Mouse (Mus musculus) limb, embryonic 13.5 days (tissue): ENCODE measurements around the gene St6galnac5. TPM values are rescaled to one million over a fixed set of nuclear protein-coding genes. Genes with fewer than 3 reads are reported as not detected.

Source experiments
- ATAC-seq: fragments of 200-750 bp; cut with Nextera tagmentation; 2 replicates; pipeline ENCODE4 v1.8.0; 2017; ENCODE audit warnings: low read depth, moderate number of reproducible peaks, moderate TSS enrichment; ENCODE audit not compliant: low FRiP score
- H3K27ac ChIP-seq: fragments of 300-500 bp; sonication (generic); 2 replicates; pipeline ENCODE4 v1.5.1; 2015; ENCODE audit warnings: inconsistent platforms, mild to moderate bottlenecking, moderate library complexity
- H3K27me3 ChIP-seq: fragments of 300-500 bp; sonication (generic); 2 replicates; pipeline ENCODE4 v1.6.1; 2015; ENCODE audit warnings: mild to moderate bottlenecking, inconsistent platforms
- H3K36me3 ChIP-seq: fragments of 300-500 bp; sonication (generic); 2 replicates; pipeline ENCODE4 v1.6.1; 2015; ENCODE audit warnings: inconsistent platforms, mild to moderate bottlenecking, moderate library complexity
- H3K4me1 ChIP-seq: fragments of 300-500 bp; sonication (generic); 2 replicates; pipeline ENCODE4 v1.6.1; 2015; ENCODE audit warnings: inconsistent platforms
- H3K4me2 ChIP-seq: fragments of 300-500 bp; sonication (generic); replicated peaks from 2 replicates; pipeline ENCODE4 v1.6.1; 2015; ENCODE audit warnings: inconsistent platforms, mild to moderate bottlenecking, moderate library complexity
- H3K4me3 ChIP-seq: fragments of 300-500 bp; sonication (generic); 2 replicates; pipeline ENCODE4 v1.5.1; 2015; ENCODE audit warnings: moderate library complexity, mild to moderate bottlenecking, inconsistent platforms
- H3K9ac ChIP-seq: fragments of 300-500 bp; sonication (generic); 2 replicates; pipeline ENCODE4 v1.6.1; 2015; ENCODE audit warnings: mild to moderate bottlenecking, inconsistent platforms
- H3K9me3 ChIP-seq: fragments of 300-500 bp; sonication (generic); 2 replicates; pipeline ENCODE4 v1.6.1; 2016; ENCODE audit warnings: inconsistent platforms
- WGBS: fragments of 180-500 bp; shearing (Covaris S2); methylation state at CpG from one replicate; pipeline ENCODE4 v1.1.7; 2015; 5-methylcytosine and 5-hydroxymethylcytosine counted together
- polyA plus RNA-seq: library from polyadenylated mRNA; unstranded; fragments of >200 nt; fragmentation: Nextera tagmentation; extraction: Ambion mirVana; gene quantifications from 2 replicates; pipeline ENCODE4 v1.2.1, GENCODE M21; 2015

St6galnac5 gene
- polyA plus RNA-seq, 1 experiment from 2014 or later: 2.0 TPM

DNA sequence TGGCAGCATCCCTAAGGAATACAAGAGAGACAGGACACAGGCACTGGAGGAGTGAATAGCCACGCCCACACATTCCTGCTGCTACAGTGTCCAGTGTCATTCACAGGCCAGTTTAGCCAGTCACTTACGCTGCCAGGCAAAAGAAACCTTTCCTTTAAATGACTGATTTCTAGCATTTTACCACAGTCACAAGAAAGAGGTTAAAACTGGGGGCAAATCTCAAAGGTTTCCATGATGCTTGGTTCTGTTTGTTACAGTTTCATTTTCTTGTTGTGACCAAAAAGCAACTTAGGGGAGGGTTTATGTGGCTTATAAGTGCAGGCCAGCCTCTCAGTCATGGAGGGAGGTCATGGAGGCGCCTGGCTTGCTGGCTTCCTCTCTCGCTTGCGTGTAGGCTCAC lies 74.4 kb downstream of the St6galnac5 start:
- H3K9ac ChIP-seq: no peak overlapping the region
- no peaks in the 10 kb centered on the region for H3K4me1 ChIP-seq
- no peaks in the 10 kb centered on the region for H3K9me3 ChIP-seq
- H3K36me3 ChIP-seq: no peaks in the 10 kb centered on the region
- H3K4me3 ChIP-seq: no peak overlapping the region
- H3K27ac ChIP-seq: no peak overlapping the region
- WGBS: 77% methylated on average over 5 of the region's 5 CpGs
- no peaks in the 10 kb centered on the region for H3K27me3 ChIP-seq
- no peak overlapping the region for H3K4me2 ChIP-seq
- no peak for ATAC-seq

DNA sequence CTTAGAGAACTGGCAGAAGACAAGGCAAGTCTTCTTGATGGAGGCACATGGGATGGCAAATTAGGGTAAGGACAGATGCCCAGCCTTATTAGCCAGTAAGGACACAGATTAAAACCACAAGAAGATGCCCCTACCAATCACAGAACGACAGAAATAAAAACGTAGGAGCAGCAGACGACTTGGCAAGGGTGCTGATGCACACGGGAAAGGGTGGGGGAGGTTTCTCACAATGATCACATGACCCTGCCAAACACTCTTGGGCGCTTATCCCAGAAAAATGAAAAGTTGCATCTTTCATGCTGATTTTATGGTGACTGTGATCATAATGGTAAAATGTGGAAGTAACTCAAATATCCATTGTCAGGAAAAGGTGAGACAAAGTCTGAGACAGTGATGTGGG lies 75.0 kb downstream of the St6galnac5 start:
- H3K9ac ChIP-seq: no peak overlapping the region
- H3K36me3 ChIP-seq: no peaks in the 10 kb centered on the region
- H3K4me2 ChIP-seq: no peak overlapping the region
- H3K4me3 ChIP-seq: no peak overlapping the region
- no peaks in the 10 kb centered on the region for H3K27me3 ChIP-seq
- H3K27ac ChIP-seq: no peak overlapping the region
- no peak for ATAC-seq
- no peaks in the 10 kb centered on the region for H3K4me1 ChIP-seq
- WGBS: 76% methylated on average over 5 of the region's 5 CpGs
- H3K9me3 ChIP-seq: no peaks in the 10 kb centered on the region

DNA sequence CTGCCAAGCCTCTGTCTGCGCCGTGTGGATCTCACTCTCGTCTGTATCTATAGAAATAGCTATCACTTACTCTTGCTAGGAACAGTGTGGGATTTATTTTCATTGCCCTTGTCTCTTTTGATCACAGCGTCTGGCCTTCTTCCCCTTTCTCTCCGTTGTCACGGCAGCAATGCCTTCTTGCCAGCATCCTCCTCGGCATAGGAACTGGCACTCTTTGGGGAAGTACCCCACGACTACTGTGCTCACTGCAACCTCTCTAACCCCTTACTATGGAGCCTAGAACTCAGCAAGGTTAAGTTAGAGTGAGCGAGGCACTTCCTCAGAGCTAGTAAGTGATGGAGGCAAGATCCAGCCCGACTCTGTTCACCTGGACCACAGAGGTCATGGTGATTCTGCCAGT lies 76.2 kb downstream of the St6galnac5 start:
- Histone ChIP-seq H3K9me3 (no peaks in the 10 kb centered on the region), H3K9ac (no peak overlapping the region), H3K4me1 (no peaks in the 10 kb centered on the region), H3K4me3 (no peak overlapping the region), H3K27ac (no peak overlapping the region), H3K36me3 (no peaks in the 10 kb centered on the region), H3K4me2 (no peak overlapping the region), H3K27me3 (no peaks in the 10 kb centered on the region)
- ATAC-seq: no peak
- WGBS: 64% methylated on average over 10 of the region's 10 CpGs

DNA sequence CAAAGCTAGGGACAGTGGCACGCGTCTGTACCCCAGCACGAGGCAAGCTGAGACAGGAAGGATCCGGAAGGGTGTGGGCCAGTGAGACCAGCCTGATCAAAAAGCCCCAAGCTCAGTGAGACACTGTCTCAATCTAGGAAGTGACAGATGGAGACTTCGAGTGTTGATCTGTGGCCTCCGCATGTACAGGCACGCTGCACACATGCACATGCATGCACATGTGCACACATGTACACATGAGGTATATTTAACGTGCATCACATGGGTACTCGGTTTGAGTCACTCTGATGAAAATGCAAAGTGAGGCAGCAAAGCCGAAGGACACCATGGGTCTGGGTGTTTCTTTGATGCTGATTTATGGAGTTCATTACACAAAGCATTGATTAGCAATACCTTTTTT lies 77.0 kb downstream of the St6galnac5 start:
- H3K4me2 ChIP-seq: no peak overlapping the region
- H3K27ac ChIP-seq: no peak overlapping the region
- WGBS: 86% methylated on average over 10 of the region's 10 CpGs
- H3K4me1 ChIP-seq: no peaks in the 10 kb centered on the region
- no peaks in the 10 kb centered on the region for H3K36me3 ChIP-seq
- no peaks in the 10 kb centered on the region for H3K9me3 ChIP-seq
- H3K9ac ChIP-seq: no peak overlapping the region
- no peak overlapping the region for H3K4me3 ChIP-seq
- no peak for ATAC-seq
- H3K27me3 ChIP-seq: no peaks in the 10 kb centered on the region

DNA sequence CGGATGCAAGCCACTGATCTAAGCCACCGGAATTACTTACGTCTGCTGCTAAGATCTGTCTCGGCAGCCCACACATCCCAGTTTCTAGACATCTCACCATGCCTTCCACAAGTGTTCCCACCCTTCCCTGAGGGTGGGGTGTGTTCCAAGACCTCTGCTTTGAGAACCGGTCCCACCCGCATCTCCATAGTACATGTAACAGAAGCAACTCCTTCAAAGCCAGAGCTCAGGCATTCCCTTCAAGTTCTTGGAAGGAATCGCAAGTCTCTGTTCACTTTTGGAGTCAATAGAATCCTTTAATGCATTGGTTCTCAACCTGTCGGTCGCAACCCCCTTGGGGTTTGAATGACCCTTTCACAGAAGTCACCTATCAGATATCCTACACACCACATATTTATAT lies 83.1 kb downstream of the St6galnac5 start:
- no peak overlapping the region for H3K4me3 ChIP-seq
- no peaks in the 10 kb centered on the region for H3K4me1 ChIP-seq
- H3K9me3 ChIP-seq: no peaks in the 10 kb centered on the region
- no peak overlapping the region for H3K27ac ChIP-seq
- no peaks in the 10 kb centered on the region for H3K27me3 ChIP-seq
- WGBS: 90% methylated on average over 9 of the region's 9 CpGs
- H3K36me3 ChIP-seq: no peaks in the 10 kb centered on the region
- no peak for ATAC-seq
- H3K9ac ChIP-seq: no peak overlapping the region
- H3K4me2 ChIP-seq: no peak overlapping the region

DNA sequence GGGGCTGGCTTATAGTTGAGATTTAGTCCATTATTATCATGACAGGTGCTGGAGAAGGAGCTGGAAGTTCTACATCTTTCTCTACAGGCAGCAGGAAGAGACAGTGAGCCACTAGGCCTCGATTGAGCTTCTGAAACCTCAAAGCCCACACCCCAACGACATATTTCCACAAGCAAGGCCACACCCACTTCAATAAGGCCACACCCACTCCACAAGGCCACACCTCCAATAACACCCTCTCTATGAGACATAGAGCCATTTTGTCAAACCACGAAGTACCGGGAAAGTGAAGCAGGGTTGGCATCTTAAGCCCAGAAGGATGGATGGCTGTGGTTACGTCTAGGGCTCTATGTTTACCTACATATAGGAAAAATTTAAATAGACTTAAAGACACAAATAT lies 84.8 kb downstream of the St6galnac5 start:
- ATAC-seq: no peak
- Histone ChIP-seq H3K27me3 (no peaks in the 10 kb centered on the region), H3K9ac (no peak overlapping the region), H3K4me3 (no peak overlapping the region), H3K27ac (no peak overlapping the region), H3K9me3 (no peaks in the 10 kb centered on the region), H3K36me3 (no peaks in the 10 kb centered on the region), H3K4me1 (no peaks in the 10 kb centered on the region), H3K4me2 (no peak overlapping the region)
- WGBS: 82% methylated on average over 5 of the region's 5 CpGs

DNA sequence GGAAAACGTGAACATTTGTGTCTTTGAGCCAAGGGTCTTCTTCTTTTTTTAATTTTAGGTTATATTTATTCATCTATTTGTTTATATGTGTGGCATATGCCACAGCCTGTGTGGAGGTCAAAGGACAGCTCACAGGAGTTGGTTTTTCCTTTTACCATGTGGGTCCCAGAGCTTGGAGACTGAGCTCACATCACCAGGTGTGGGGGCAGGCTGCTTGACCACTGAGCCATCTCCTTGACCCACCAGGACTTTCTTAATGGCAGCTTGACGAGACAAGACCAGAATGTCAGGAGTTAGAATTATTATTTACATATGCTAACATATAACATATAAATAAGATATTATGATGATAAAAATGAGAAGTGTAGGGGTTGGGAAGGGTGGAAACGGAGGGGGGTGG lies 85.9 kb downstream of the St6galnac5 start:
- H3K9me3 ChIP-seq: no peaks in the 10 kb centered on the region
- no peak for ATAC-seq
- no peak overlapping the region for H3K4me3 ChIP-seq
- no peaks in the 10 kb centered on the region for H3K27me3 ChIP-seq
- H3K4me1 ChIP-seq: no peaks in the 10 kb centered on the region
- no peak overlapping the region for H3K27ac ChIP-seq
- H3K4me2 ChIP-seq: no peak overlapping the region
- H3K36me3 ChIP-seq: no peaks in the 10 kb centered on the region
- H3K9ac ChIP-seq: no peak overlapping the region
- WGBS: 75% methylated on average over 3 of the region's 3 CpGs

DNA sequence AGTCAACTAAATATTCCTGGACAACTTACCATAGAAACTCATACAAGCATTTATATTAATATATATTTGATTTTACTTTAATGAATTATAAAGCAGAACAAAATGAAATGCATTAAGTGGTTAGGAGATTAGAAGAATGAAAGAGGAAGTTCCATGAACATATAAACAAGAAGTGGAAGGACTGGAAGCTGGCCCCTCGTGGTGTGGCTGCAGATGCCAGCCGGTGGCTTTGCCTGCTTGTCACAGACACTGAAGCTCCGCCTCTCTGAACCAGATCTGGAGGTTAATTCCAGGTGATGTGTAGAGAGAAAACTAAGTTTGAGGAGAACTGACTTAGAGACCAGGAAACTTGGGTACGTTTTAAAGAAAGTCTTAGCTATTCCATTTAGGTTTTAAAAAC lies 87.1 kb downstream of the St6galnac5 start:
- Histone ChIP-seq H3K4me1 (no peaks in the 10 kb centered on the region), H3K4me3 (no peak overlapping the region), H3K27me3 (no peaks in the 10 kb centered on the region), H3K27ac (no peak overlapping the region), H3K9ac (no peak overlapping the region), H3K9me3 (no peaks in the 10 kb centered on the region), H3K36me3 (no peaks in the 10 kb centered on the region), H3K4me2 (no peak overlapping the region)
- no peak for ATAC-seq
- 57% methylated on average over 4 of the region's 4 CpGs for WGBS

DNA sequence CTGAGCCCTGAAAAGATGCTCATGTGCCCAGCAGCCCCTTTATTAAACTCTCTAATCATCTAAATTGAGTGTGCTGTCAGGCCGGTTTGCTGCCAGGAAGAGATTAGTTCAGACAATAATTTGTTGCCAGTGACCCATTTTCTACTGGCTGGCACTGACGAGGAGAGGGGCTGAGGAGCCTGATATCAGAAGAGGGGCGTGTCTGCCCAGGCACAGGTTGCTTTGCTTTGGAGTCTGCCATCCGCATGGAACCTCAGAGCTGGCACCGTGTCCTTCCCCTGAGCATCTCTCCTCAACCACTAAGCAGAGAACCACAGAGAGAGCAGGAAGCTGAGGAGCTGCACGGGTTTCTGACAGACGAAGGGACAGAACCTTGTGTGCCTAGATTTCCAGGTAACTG lies 93.9 kb downstream of the St6galnac5 start:
- H3K27me3 ChIP-seq: peaks cover 3% of the 10 kb centered on the region; the same call in 1 of the 2 replicates
- no peak overlapping the region for H3K4me2 ChIP-seq
- H3K27ac ChIP-seq: no peak overlapping the region
- no peak for ATAC-seq
- H3K36me3 ChIP-seq: no peaks in the 10 kb centered on the region
- H3K4me3 ChIP-seq: no peak overlapping the region
- H3K4me1 ChIP-seq: no peaks in the 10 kb centered on the region
- H3K9me3 ChIP-seq: no peaks in the 10 kb centered on the region
- H3K9ac ChIP-seq: no peak overlapping the region
- WGBS: 74% methylated on average over 7 of the region's 7 CpGs

DNA sequence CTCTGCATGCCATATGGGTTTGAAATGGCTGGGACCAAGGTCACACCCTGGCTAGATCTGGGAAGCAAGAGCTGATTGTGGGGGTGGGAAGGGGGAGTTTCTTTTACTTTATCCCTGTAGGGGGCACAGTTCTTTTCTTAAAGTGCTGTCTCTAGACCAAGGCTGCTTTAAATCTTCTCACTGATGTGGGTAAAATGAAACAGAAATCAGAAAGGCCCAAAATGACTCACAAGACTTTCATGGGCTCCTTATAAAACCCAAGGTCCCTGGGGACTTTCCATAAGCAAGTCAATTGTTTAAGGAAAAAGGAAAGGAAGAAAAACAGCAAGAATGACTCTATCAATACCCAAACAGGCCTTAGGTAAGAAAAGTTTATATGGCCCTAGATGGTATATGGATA lies 95.3 kb downstream of the St6galnac5 start:
- Histone ChIP-seq H3K36me3 (no peaks in the 10 kb centered on the region), H3K4me1 (peaks cover 11% of the 10 kb centered on the region), H3K9ac (no peak overlapping the region), H3K9me3 (no peaks in the 10 kb centered on the region), H3K27me3 (peaks cover 6% of the 10 kb centered on the region; the same call in 1 of the 2 replicates), H3K27ac (no peak overlapping the region), H3K4me3 (no peak overlapping the region), H3K4me2 (no peak overlapping the region)
- no peak for ATAC-seq

DNA sequence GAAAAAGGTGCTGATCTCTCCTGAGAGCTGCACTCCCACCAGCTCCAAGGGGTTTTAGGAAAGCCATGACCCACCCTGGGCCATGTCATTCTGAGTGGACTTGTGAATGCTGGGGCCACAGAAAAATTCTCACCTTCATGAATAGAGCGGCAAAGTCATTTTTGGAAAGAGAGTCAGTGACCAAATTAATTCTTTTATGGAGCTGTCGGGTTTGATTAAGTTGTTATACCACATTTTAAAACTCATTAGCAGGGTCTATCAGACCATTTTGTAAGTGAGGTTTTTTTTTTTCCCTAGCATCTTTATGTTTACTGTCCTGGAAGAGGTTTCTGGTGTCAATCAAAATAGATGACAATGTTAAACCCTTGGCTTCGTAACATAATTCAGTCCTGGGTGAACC lies 98.5 kb downstream of the St6galnac5 start:
- 81% methylated on average over 3 of the region's 3 CpGs for WGBS
- H3K27ac ChIP-seq: no peak overlapping the region
- no peak overlapping the region for H3K9ac ChIP-seq
- peaks cover 6% of the 10 kb centered on the region; the same call in 1 of the 2 replicates for H3K27me3 ChIP-seq
- ATAC-seq: no peak
- no peak overlapping the region for H3K4me2 ChIP-seq
- H3K4me3 ChIP-seq: no peak overlapping the region
- no peaks in the 10 kb centered on the region for H3K36me3 ChIP-seq
- H3K4me1 ChIP-seq: peaks cover 22% of the 10 kb centered on the region
- no peaks in the 10 kb centered on the region for H3K9me3 ChIP-seq

DNA sequence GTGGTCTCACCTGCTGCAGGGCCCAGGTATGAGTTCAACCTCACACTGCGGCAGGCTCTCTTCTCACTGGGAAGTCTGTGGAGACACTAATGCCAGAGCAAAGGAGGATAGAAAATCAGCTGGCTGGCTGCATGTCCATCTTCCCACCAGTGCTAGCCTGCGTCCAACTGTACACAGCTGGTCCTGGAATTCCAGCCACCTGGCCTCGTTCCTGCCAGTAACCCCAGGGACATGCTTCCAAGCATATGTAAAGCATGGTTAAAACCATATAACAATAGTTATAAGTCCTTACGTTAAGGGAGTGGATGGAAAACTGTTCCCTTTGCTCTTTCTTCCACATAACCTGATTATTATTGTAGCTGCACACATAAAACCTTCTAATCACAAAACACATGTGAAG lies 100.3 kb downstream of the St6galnac5 start:
- no peak overlapping the region for H3K27ac ChIP-seq
- 38% methylated on average over 4 of the region's 4 CpGs for WGBS
- H3K9me3 ChIP-seq: no peaks in the 10 kb centered on the region
- H3K27me3 ChIP-seq: peaks cover 6% of the 10 kb centered on the region; the same call in 1 of the 2 replicates
- H3K4me3 ChIP-seq: no peak overlapping the region
- no peak overlapping the region for H3K9ac ChIP-seq
- ATAC-seq: peak; percentile 29; the same call in 1 of the 2 replicates
- peaks cover 22% of the 10 kb centered on the region for H3K4me1 ChIP-seq
- no peak overlapping the region for H3K4me2 ChIP-seq
- H3K36me3 ChIP-seq: no peaks in the 10 kb centered on the region

DNA sequence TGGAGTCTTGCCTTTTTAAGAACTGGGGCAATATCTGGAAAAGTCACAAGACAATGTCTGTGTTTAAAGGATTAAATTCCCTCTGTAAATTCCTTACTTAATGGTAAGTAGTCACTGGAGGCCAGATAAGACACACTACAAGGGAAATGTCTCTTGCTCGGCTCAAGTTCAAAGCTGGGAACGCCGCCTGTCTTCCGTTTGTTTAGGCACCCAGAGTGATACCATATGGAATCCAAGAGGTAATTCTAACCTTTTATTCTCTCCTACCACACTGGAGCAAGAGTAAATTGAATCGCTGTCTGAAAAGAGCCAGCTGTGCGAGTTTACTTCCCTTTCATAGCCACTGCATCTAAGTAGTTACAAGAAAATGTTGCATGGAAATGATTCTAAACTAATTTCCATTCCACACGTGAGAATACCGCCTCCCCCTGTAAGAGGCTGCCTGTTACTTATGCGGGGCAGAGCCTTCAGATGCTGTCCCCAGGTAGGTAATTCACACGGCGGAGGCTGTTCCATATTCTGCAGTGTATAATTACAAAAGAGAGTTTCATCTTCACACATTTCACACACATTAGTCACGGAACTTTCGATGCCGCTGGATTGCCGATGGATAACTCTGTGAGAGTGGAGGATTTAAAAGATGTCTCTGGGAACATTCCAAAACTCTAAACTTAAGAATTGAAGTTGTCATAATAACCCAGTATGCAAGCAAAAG lies 101.8 kb downstream of the St6galnac5 start:
- Histone ChIP-seq H3K27me3 (peaks cover 4% of the 10 kb centered on the region; the same call in 1 of the 2 replicates), H3K9ac (no peak overlapping the region), H3K4me3 (no peak overlapping the region), H3K9me3 (no peaks in the 10 kb centered on the region), H3K27ac (no peak overlapping the region), H3K36me3 (no peaks in the 10 kb centered on the region), H3K4me2 (no peak overlapping the region), H3K4me1 (peaks cover 22% of the 10 kb centered on the region)
- WGBS: 35% methylated on average over 15 of the region's 15 CpGs
- ATAC-seq: peak; percentile 76
